Mouse (Mus musculus) hematopoietic stem cell, adult 5-6 weeks (primary cell): ENCODE results near the gene Cluh. TPM values are rescaled to one million over a fixed set of nuclear protein-coding genes. Genes with fewer than 3 reads are reported as not detected.

ENCODE experiments used
- ATAC-seq, 2 experiments: fragments of 125-278 bp in 1 of 2; replicated peaks in 1 of 2; 2 replicates each; pipeline ENCODE4 v1.8.0; 2016 to 2017; ENCODE audit warnings: inconsistent platforms in 2 of 2, mild to moderate bottlenecking in 2 of 2, moderate number of reproducible peaks in 2 of 2, low read depth in 1 of 2, moderate TSS enrichment in 1 of 2; ENCODE audit not compliant: low FRiP score in 2 of 2, poor library complexity in 2 of 2, severe bottlenecking in 2 of 2, insufficient read depth in 1 of 2, low TSS enrichment in 1 of 2
- total RNA-seq: library from RNA; stranded (forward); fragments of 172-1452, 232-1000 nt; gene quantifications from 2 replicates; pipeline ENCODE4 v1.2.3, GENCODE M21; 2017

The Cluh gene
- 27.5 and 30.9 TPM in 2 replicates for total RNA-seq

DNA sequence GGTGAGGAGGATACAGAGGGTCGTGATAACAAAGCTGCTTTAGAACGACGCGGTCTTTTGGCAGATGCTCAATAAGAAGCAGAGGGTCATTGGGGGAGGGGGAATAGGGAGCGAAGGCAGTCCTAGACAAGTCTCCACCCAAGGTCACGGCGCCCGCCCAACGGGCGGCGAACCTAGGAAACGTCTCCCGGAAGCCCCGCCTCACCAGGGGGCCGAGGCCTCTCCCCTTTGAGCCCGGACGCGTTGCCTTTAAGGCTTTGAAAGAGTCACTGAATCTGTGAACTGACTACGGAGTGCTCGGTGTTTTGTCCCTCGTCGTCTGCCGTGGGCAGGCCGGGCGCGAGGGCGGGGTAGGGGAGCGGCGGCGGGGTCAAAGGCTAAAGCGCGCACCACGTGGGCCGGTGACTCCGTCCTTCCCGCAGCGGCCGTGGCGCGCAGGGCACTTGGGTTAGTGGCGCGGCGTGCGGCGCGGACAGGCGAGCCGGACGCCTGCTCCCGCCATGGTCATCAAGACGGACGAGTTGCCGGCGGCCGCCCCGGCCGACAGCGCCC is at the start of gene Cluh:
Gene Cluh (plus strand): TSS at position 401 of the 552 bp plus-strand sequence.
- peak; percentile 93 to 95 for ATAC-seq

- ATAC-seq = no peak
Measured at GRCm38 (mm10) chr11:74602286-74602685, 47.0 kb upstream of the Cluh start.

DNA sequence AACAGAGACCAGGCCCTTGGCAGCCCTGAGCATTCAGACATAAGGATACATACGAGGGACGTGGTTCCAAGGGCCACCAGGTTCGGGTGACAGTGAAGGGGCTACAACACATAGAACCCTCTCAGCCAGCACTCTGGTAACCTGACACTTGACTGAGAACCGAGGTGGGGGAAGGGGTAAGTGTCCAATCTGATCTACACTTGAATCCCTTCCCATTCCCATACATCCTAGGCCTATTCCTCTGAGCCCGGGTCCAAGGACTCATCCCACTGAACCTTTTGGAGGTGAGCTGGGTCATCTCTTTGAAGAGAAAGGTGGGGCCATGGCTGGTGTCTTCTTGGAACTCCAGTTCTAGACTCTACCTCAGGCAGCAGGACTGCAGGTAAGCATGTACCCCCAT is 39.2 kb upstream of the Cluh start:
- no peak for ATAC-seq

DNA sequence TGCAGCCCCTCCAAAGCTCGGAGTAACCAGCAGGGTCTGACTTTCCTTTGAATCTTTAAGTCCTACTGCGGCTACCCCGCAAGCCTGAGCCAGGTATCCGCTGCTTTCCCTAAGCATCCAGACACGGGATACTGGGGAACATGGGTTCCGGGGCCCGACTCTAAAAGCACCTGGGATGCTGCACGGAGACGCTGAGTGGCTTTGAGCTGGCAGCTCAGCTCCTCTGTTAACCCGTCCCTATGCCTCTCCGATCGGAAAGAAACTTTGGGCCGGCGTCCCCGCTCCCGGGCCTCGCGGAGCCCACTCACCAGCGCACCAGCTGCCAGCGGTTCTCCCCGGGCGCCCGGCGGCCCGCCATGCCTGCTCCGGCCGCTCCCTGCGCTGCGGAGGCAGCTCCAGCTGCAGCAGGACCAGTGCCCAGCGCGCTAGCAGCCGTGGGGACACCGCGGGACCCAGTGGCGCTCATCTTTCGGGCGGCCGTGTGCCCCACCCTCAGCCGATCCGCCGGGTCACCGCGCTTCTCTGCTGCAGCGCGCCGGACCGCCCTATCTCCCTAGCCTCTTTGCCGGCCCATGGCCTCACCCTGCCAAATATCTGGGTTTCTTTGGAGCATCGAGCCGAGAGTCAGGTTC is 38.6 kb upstream of the Cluh start, which contains the start of gene Rap1gap2:
Gene Rap1gap2 (minus strand): TSS at position 371 of the 632 bp plus-strand sequence.
- ATAC-seq = 0 out of 4 replicates have a peak, but pooled peaks have one; percentile 17 to 21

DNA sequence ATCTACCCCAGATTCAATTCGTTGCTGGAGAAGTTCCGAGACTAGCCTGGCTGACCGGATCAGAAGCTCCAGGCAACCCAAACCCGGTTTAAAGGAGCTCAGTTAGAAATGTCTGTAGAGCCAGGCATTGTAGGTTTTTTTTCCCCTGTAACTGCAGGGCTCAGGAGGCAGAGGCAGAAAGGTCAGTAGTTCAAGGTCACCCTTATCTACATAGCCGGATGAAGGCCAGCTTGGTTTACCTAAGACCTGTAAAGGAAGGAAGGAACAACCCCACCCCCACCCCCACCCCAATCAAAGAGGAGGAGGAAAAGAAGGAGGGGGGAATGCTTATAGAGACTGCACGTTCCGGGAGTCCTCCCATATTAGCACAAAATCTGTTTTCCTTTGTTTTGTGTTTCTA is 37.9 kb upstream of the Cluh start:
- no peak for ATAC-seq

- ATAC-seq = no peak
Measured at GRCm38 (mm10) chr11:74613428-74613827, 35.9 kb upstream of the Cluh start.

GRCm38 (mm10) chr11:74615571-74615970 is 33.7 kb upstream of the Cluh start:
- no peak for ATAC-seq

DNA sequence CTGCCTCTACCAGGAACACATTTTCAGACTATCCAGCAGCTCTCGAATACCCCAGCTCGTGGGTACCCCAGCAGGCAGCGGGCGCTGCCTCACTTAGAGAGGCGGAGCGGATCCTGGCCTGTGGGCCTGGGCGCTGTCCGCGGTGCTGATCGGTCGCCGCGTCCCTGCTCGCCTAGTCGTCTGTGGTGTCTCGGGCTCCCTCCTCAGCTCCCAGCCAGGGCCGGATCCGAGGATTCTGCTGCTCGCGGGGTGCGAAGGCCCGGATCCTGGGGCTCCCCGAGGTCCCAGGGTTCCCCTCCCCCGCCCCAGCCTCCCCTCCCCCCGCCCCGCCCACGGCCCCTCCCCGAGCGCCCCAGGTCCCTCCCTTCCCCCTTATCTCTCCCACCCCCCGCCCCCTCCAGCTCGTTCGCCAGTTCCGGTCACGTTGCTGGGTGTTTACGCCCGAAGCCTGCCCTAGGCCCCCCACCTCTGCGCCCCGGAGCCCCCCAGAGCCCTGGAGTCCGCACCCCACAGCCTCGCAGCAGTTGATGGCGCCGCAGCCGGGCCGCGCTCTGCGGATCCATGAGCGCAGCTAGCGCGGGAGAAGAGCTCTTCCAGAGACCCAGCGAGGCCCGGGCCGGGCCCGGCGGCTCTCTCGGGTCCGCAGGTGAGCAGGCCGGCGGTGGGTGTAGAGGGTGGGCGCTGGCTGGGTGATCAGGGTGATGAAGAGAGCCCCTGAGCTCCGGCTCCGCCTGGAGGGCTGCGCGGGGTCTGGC is 29.9 kb upstream of the Cluh start, which contains the start of gene Ccdc92b:
Gene Ccdc92b (plus strand): TSS at position 405 of the 755 bp plus-strand sequence.
- ATAC-seq = peak; percentile 90 to 92

DNA sequence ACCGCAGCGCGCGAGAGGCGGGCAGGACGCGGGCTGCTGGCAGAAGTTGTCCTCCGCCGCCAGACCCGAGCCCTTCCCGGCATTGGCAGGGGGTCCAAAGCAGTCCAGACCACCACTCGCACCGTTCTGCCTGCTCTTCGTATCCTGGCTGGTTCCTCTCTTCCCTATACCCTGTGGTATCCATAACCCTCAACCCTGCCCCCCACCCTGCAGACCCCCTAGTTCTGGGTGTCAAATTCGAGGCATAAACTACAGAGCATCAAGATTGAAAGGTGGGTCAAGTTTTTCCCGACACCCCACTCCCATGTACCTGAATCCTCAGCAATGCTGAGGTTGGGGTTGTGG is 29.4 kb upstream of the Cluh start:
- no peak for ATAC-seq

GRCm38 (mm10) chr11:74621974-74622669 is 27.2 kb upstream of the Cluh start:
- no peak; a peak in 1 of 4 replicates for ATAC-seq

GRCm38 (mm10) chr11:74623693-74624092 is 25.6 kb upstream of the Cluh start:
- no peak for ATAC-seq

GRCm38 (mm10) chr11:74625333-74625732 is 24.0 kb upstream of the Cluh start:
- ATAC-seq = peak; percentile 27 to 51; a peak in 2 of 4 replicates

DNA sequence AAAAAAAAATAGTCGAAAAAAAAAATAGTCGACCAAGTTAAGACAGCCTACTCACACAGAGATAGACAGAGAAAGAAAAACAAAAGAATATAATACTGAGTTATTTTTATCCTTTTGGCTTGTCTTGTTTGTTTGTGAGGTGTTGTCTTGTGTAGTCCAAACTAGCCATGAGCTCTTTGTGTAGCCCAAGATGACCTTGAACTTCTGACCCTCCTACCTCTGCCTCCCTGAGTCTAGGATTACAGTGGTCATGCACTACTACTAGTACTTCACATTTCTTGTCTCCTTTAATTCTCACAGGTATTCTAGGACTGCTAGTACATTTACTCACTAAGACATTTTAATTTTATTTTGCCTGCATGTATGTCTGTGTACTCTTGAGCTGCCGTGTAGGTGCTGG is 21.8 kb upstream of the Cluh start:
- ATAC-seq = no peak

GRCm38 (mm10) chr11:74631880-74632789 is 17.2 kb upstream of the Cluh start:
- no peak for ATAC-seq

- ATAC-seq = peak; percentile 44 to 72
Measured at GRCm38 (mm10) chr11:74634490-74635275, 14.6 kb upstream of the Cluh start.

DNA sequence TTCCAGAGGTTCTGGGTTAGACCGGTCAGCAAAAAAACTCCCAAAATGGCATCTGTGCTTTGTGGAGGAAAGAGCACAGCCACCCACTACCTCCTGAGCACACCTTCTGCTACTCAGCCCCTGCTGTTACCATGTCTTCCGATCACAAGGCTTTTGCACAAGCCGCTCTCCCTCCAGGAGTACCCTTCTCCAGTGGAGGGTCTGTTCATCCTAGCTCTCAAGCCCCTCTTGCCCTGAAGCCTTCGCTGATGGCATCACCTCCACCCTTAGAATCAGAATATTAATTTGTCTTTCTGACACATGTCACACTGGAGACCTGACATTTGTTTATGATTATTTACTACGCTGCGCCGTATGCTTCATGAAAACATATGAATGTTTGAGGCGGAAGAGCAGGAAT is 11.8 kb upstream of the Cluh start:
- no peak for ATAC-seq
